Mouse (Mus musculus): ENCODE data around the gene Prmt1.
"Not testable (repeated sequence)": the region's sequence is repeated elsewhere in the genome, so short reads cannot be mapped to it uniquely, and the experiment has no call there.

The Prmt1 gene

GRCm38 (mm10) chr7:44986192-44986878, at the start of gene Prmt1:
Prmt1 (minus strand) TSS chr7:44986568.
- peak; percentile 100 for DNase-seq (ENCODE audit: low spot score)

GRCm38 (mm10) chr7:45035631-45036030, 49.3 kb upstream of the Prmt1 start:
- DNase-seq (ENCODE audit: low spot score): no peak

- DNase-seq (ENCODE audit: low spot score): no peak
These were observed 47.5 kb upstream of the Prmt1 start for GRCm38 (mm10) chr7:45033722-45034359.

GRCm38 (mm10) chr7:45030857-45031256, 44.5 kb upstream of the Prmt1 start:
- DNase-seq (ENCODE audit: low spot score): no peak

GRCm38 (mm10) chr7:45029995-45030394, 43.6 kb upstream of the Prmt1 start:
- DNase-seq (ENCODE audit: low spot score): no peak

GRCm38 (mm10) chr7:45028351-45028750, 42.0 kb upstream of the Prmt1 start:
- DNase-seq (ENCODE audit: low spot score): no peak

GRCm38 (mm10) chr7:45027761-45028160, 41.4 kb upstream of the Prmt1 start:
- no peak for DNase-seq (ENCODE audit: low spot score)

- DNase-seq (ENCODE audit: low spot score): no peak
These were observed 39.9 kb upstream of the Prmt1 start for GRCm38 (mm10) chr7:45026256-45026655.

- DNase-seq (ENCODE audit: low spot score): no peak
These were observed 39.3 kb upstream of the Prmt1 start for GRCm38 (mm10) chr7:45025601-45026220.

GRCm38 (mm10) chr7:45024281-45025248, 38.2 kb upstream of the Prmt1 start:
- DNase-seq (ENCODE audit: low spot score): no peak

- DNase-seq (ENCODE audit: low spot score): not testable (repeated sequence)
These were observed 37.3 kb upstream of the Prmt1 start for GRCm38 (mm10) chr7:45023711-45024110.

- no peak for DNase-seq (ENCODE audit: low spot score)
These were observed 33.9 kb upstream of the Prmt1 start for GRCm38 (mm10) chr7:45020225-45020624.

GRCm38 (mm10) chr7:45019031-45019571, 32.7 kb upstream of the Prmt1 start:
- peak; percentile 86 for DNase-seq (ENCODE audit: low spot score)

GRCm38 (mm10) chr7:45017242-45018061, 31.1 kb upstream of the Prmt1 start, which contains the start of gene Rras:
Rras (plus strand) TSS chr7:45017961.
- DNase-seq (ENCODE audit: low spot score): peak; percentile 99

- no peak for DNase-seq (ENCODE audit: low spot score)
These were observed 30.4 kb upstream of the Prmt1 start for GRCm38 (mm10) chr7:45016761-45017160.

GRCm38 (mm10) chr7:45015957-45016612, 29.7 kb upstream of the Prmt1 start, which contains the start of gene Scaf1:
Scaf1 (minus strand) TSS chr7:45016363.
- peak; percentile 100 for DNase-seq (ENCODE audit: low spot score)

GRCm38 (mm10) chr7:45015344-45015956, 29.1 kb upstream of the Prmt1 start:
- no peak for DNase-seq (ENCODE audit: low spot score)

GRCm38 (mm10) chr7:45014096-45014451, 27.7 kb upstream of the Prmt1 start:
- DNase-seq (ENCODE audit: low spot score): no peak

- no peak for DNase-seq (ENCODE audit: low spot score)
These were observed 27.2 kb upstream of the Prmt1 start for GRCm38 (mm10) chr7:45013366-45014095.

Measured in lung, postnatal 25 days (tissue).